Mouse (Mus musculus) ES-E14 (cell line): ENCODE results near the gene Fn1. TPM values are rescaled to one million over a fixed set of nuclear protein-coding genes. Genes with fewer than 3 reads are reported as not detected.

Source experiments
- DNase-seq: peaks from one replicate; pipeline ENCODE4 v3.0.0-alpha.2; 2013; ENCODE audit warnings: low read depth, low spot score
- H3K27ac ChIP-seq: 2 replicates; pipeline ENCODE4 v1.5.1; 2012; ENCODE audit warnings: low read depth, mild to moderate bottlenecking, low read length, moderate library complexity, mixed read lengths; ENCODE audit not compliant: poor library complexity, insufficient read depth, severe bottlenecking
- H3K36me3 ChIP-seq: 2 replicates; pipeline ENCODE4 v1.6.1; 2012; ENCODE audit warnings: mild to moderate bottlenecking, low read length, moderate library complexity, mixed read lengths; ENCODE audit not compliant: control insufficient read depth, poor library complexity, insufficient read depth, severe bottlenecking
- H3K4me1 ChIP-seq, 2 experiments: fragments of 150-350 bp in 1 of 2; sonication (generic) in 1 of 2; 2 replicates each; pipeline ENCODE4 v1.6.1; 2012; ENCODE audit warnings: low read length in 2 of 2, mild to moderate bottlenecking in 1 of 2, mixed read lengths in 1 of 2; ENCODE audit not compliant: control insufficient read depth in 2 of 2, insufficient read depth in 2 of 2, poor library complexity in 1 of 2
- H3K4me3 ChIP-seq, 2 experiments: fragments of 150-350 bp in 1 of 2; sonication (generic) in 1 of 2; 2 replicates each; pipeline ENCODE4 v1.5.1; 2012; ENCODE audit warnings: low read length in 2 of 2, low read depth in 1 of 2, mild to moderate bottlenecking in 1 of 2, mixed read lengths in 1 of 2; ENCODE audit not compliant: insufficient read depth in 1 of 2, poor library complexity in 1 of 2, severe bottlenecking in 1 of 2
- H3K9ac ChIP-seq: 2 replicates; pipeline ENCODE4 v1.6.1; 2012; ENCODE audit warnings: low read depth, mild to moderate bottlenecking, low read length, mixed read lengths; ENCODE audit not compliant: poor library complexity, insufficient read depth, severe bottlenecking
- H3K9me3 ChIP-seq: fragments of 150-350 bp; sonication (generic); 2 replicates; pipeline ENCODE4 v1.6.1; 2012; ENCODE audit warnings: low read depth, mild to moderate bottlenecking, low read length; ENCODE audit not compliant: control insufficient read depth, insufficient read depth
- CHD2 ChIP-seq: IDR thresholded peaks from 2 replicates; pipeline ENCODE4 v1.6.1; 2014; ENCODE audit warnings: mild to moderate bottlenecking, low read depth, low read length, inconsistent platforms
- HCFC1 ChIP-seq: IDR thresholded peaks from 2 replicates; pipeline ENCODE4 v1.6.1; 2012; ENCODE audit warnings: low read length, inconsistent platforms, borderline replicate concordance; ENCODE audit not compliant: insufficient read depth
- MAFK ChIP-seq: IDR thresholded peaks from 2 replicates; pipeline ENCODE4 v1.6.1; 2014; ENCODE audit warnings: mild to moderate bottlenecking, low read depth, low read length, inconsistent platforms; ENCODE audit not compliant: insufficient read depth
- ZC3H11A ChIP-seq: IDR thresholded peaks from 2 replicates; pipeline ENCODE4 v1.6.1; 2012; ENCODE audit warnings: low read depth, mild to moderate bottlenecking, inconsistent platforms, low read length, borderline replicate concordance
- ZNF384 ChIP-seq: IDR thresholded peaks from 2 replicates; pipeline ENCODE4 v1.6.1; 2012; ENCODE audit warnings: low read depth, low read length, inconsistent platforms
- in situ Hi-C, 2 experiments: fragments of 600-800 bp; cut with MboI; formaldehyde crosslinking; loops; one replicate each; pipeline ENCODE4 v1.15.1; 2025; ENCODE audit warnings: low sequenced_read_pairs in 2 of 2, inconsistent platforms in 1 of 2; ENCODE audit not compliant: unreplicated experiment in 2 of 2
- total RNA-seq: library from RNA; depleted of rRNA; stranded (reverse); fragments of 300-350 nt; gene quantifications from 2 replicates; pipeline ENCODE4 v1.2.3, GENCODE M21; 2012

Fn1 gene
- total RNA-seq, 1 experiment: 491 TPM

GRCm38 (mm10) chr1:71564291-71564690 lies 88.7 kb downstream of the Fn1 start:
- H3K4me1 ChIP-seq: peaks cover 0 to 2% of the 10 kb centered on the region in 2 experiments; a peak in 1 of 4 replicates
- TF ChIP-seq ZC3H11A (no peak), HCFC1 (no peak), CHD2 (no peak), MAFK (no peak), ZNF384 (no peak)
- H3K27ac ChIP-seq: no peak overlapping the region
- peaks cover 69% of the 10 kb centered on the region for H3K36me3 ChIP-seq
- H3K9ac ChIP-seq: no peak overlapping the region
- no peak overlapping the region for H3K4me3 ChIP-seq
- no peaks in the 10 kb centered on the region for H3K9me3 ChIP-seq
- no peak for DNase-seq
- in situ Hi-C loops: no loop called here

- Histone ChIP-seq H3K27ac (no peak overlapping the region), H3K9ac (no peak overlapping the region), H3K36me3 (peaks cover 40% of the 10 kb centered on the region), H3K9me3 (no peaks in the 10 kb centered on the region), H3K4me1 (0 out of 4 replicates have a peak, but pooled peaks cover 2 to 3% of the 10 kb centered on the region in 2 experiments), H3K4me3 (no peak overlapping the region)
- DNase-seq: no peak
- TF ChIP-seq HCFC1 (no peak), MAFK (no peak), ZC3H11A (no peak), ZNF384 (no peak), CHD2 (no peak)
- in situ Hi-C loops: no loop called here
Measured at GRCm38 (mm10) chr1:71560626-71561025, 92.4 kb downstream of the Fn1 start.

DNA sequence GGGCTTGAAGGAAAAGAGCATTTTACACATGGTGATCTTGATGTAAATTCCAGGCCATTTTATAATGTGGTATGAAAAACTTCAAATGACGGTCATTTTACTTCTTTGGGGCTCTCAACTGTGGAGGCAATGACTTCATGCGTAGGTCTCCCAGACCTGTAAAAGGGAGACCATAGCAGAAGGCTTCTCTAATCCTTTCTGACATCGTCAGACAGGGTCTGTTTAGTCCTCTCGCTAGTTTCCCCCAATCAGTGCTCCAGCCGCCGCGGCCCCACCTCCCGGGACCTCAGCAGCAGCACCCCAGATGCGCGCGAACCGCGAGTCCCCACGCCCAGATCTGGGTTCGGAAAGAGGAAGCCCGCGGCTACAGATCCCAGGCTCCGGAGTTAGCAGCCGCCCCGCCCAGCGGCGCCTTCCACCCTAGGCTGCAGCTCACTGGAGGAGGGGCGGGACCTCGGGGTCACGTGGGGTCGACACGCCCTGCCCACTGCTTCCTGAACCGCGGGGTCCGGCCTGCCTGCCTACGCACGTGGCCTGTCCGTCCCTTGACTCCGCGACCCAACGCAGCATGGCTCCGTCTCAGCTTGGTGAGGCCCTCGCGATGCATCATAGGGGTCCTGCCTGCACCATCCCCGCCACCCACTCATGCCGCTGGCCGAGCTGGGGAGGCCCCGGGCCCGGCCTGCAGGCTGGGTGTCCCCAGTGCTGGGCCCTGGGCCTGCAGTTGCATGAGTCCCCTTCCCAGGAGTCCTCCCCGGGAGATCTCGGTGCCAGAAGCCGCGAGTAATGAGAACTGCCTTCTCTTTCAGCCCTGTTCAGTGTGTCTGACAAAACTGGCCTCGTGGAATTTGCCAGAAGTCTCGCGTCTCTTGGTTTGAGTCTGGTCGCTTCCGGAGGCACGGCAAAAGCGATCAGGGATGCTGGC lies 96.0 kb downstream of the Fn1 start, which contains the start of gene Atic:
Gene Atic, plus strand, starts transcription at position 463 of the 925 bp plus-strand sequence.
- H3K9me3 ChIP-seq: no peaks in the 10 kb centered on the region
- in situ Hi-C loops: no loop called here
- H3K9ac ChIP-seq: peak within 1 kb of the TSS; percentile 95
- peaks cover 14% of the 10 kb centered on the region for H3K36me3 ChIP-seq
- H3K27ac ChIP-seq: peak within 1 kb of the TSS; percentile 55; the same call in 1 of the 2 replicates
- H3K4me3 ChIP-seq: peak within 1 kb of the TSS; percentile 75 to 89
- TF ChIP-seq ZNF384: no peak
- peak; percentile 65; the same call in 1 of the 2 replicates for TF ChIP-seq CHD2
- TF ChIP-seq HCFC1: 0 out of 2 replicates have a peak, but pooled peaks have one; percentile 10
- H3K4me1 ChIP-seq: 0 out of 4 replicates have a peak, but pooled peaks cover 2 to 3% of the 10 kb centered on the region in 2 experiments
- DNase-seq: peak; percentile 93

- no peak overlapping the region for H3K27ac ChIP-seq
- peaks cover 0 to 3% of the 10 kb centered on the region in 2 experiments; a peak in 1 of 4 replicates for H3K4me1 ChIP-seq
- no peaks in the 10 kb centered on the region for H3K36me3 ChIP-seq
- in situ Hi-C loops: no loop called here
- DNase-seq: no peak
- no peaks in the 10 kb centered on the region for H3K9me3 ChIP-seq
- H3K4me3 ChIP-seq: no peak overlapping the region
- TF ChIP-seq MAFK (no peak), HCFC1 (no peak), ZNF384 (no peak)
- H3K9ac ChIP-seq: no peak overlapping the region
Measured at GRCm38 (mm10) chr1:71550626-71551195, 102.3 kb downstream of the Fn1 start.
